Mouse (Mus musculus) MEL (cell line): ENCODE measurements at regions not wholly inside any gene's neighbourhood (a gene's known extent, or its start where the extent isn't known, plus 50 kb on each side); places are given as distances from the start of the nearest gene placed in this dataset.

Experiments used
- DNase-seq: peaks from one replicate; pipeline ENCODE4 v3.0.0; 2011; ENCODE audit warnings: low read depth, low spot score
- H3K27ac ChIP-seq: 2 replicates; pipeline ENCODE4 v1.5.1; 2012; ENCODE audit warnings: low read depth, mild to moderate bottlenecking, control low read depth, low read length, moderate library complexity; ENCODE audit not compliant: control insufficient read depth
- H3K27me3 ChIP-seq, 2 experiments: fragments of 150-350 bp in 1 of 2; sonication (generic) in 1 of 2; 2 replicates each; pipeline ENCODE4 v1.6.1; 2012; ENCODE audit warnings: low read length in 2 of 2, mild to moderate bottlenecking in 2 of 2, improper control_type of control experiment in 1 of 2, moderate library complexity in 1 of 2; ENCODE audit not compliant: insufficient read depth in 2 of 2, control insufficient read depth in 1 of 2
- H3K36me3 ChIP-seq, 2 experiments: 2 replicates each; pipeline ENCODE4 v1.6.1; 2012 to 2014; ENCODE audit warnings: low read length in 2 of 2, improper control_type of control experiment in 1 of 2, inconsistent platforms in 1 of 2, mild to moderate bottlenecking in 1 of 2; ENCODE audit not compliant: insufficient read depth in 2 of 2, control insufficient read depth in 1 of 2
- H3K4me1 ChIP-seq, 2 experiments: fragments of 150-350 bp in 1 of 2; sonication (generic) in 1 of 2; 2 replicates each; pipeline ENCODE4 v1.6.1; 2012; ENCODE audit warnings: low read length in 2 of 2, improper control_type of control experiment in 1 of 2, mild to moderate bottlenecking in 1 of 2; ENCODE audit not compliant: insufficient read depth in 2 of 2, control insufficient read depth in 1 of 2
- H3K4me3 ChIP-seq, 2 experiments: fragments of 150-350 bp in 1 of 2; sonication (generic) in 1 of 2; 2 replicates each; pipeline ENCODE4 v1.5.1; 2012; ENCODE audit warnings: low read depth in 2 of 2, low read length in 2 of 2, mild to moderate bottlenecking in 2 of 2, moderate library complexity in 2 of 2, control low read depth in 1 of 2, improper control_type of control experiment in 1 of 2; ENCODE audit not compliant: control insufficient read depth in 1 of 2, insufficient read depth in 1 of 2
- H3K79me2 ChIP-seq: 2 replicates; pipeline ENCODE4 v1.6.1; 2012; ENCODE audit warnings: mild to moderate bottlenecking, low read length, moderate library complexity; ENCODE audit not compliant: control insufficient read depth, poor library complexity, insufficient read depth
- H3K9ac ChIP-seq: 2 replicates; pipeline ENCODE4 v1.6.1; 2012; ENCODE audit warnings: low read depth, mild to moderate bottlenecking, control low read depth, low read length, moderate library complexity; ENCODE audit not compliant: control insufficient read depth, poor library complexity, severe bottlenecking
- H3K9me3 ChIP-seq: fragments of 150-350 bp; sonication (generic); replicated peaks from 2 replicates; pipeline ENCODE4 v1.6.1; 2012; ENCODE audit warnings: mild to moderate bottlenecking, low read length, improper control_type of control experiment, moderate library complexity; ENCODE audit not compliant: insufficient read depth
- BHLHE40 ChIP-seq: IDR thresholded peaks from 2 replicates; pipeline ENCODE4 v1.6.1; 2012; ENCODE audit warnings: low read depth, mild to moderate bottlenecking, inconsistent platforms, low read length, improper control_type of control experiment, borderline replicate concordance
- CHD1 ChIP-seq: IDR thresholded peaks from 2 replicates; pipeline ENCODE4 v1.6.1; 2012; ENCODE audit warnings: low read depth, mild to moderate bottlenecking, inconsistent platforms, low read length, improper control_type of control experiment
- CHD2 ChIP-seq: IDR thresholded peaks from 2 replicates; pipeline ENCODE4 v1.6.1; 2011; ENCODE audit warnings: low read length, improper control_type of control experiment
- CTCF ChIP-seq, 3 experiments: IDR thresholded peaks in 2 of 3; conservative IDR thresholded peaks in 1 of 3; 2 replicates each; pipeline ENCODE4 v1.5.1; 2011 to 2012; ENCODE audit warnings: low read length in 3 of 3, low read depth in 2 of 3, mild to moderate bottlenecking in 2 of 3, improper control_type of control experiment in 1 of 3, inconsistent platforms in 1 of 3, mixed read lengths in 1 of 3, moderate library complexity in 1 of 3; ENCODE audit not compliant: control insufficient read depth in 1 of 3, insufficient read depth in 1 of 3, poor library complexity in 1 of 3, severe bottlenecking in 1 of 3
- GABPA ChIP-seq: IDR thresholded peaks from 2 replicates; pipeline ENCODE4 v1.6.1; 2012; ENCODE audit warnings: low read depth, mild to moderate bottlenecking, inconsistent platforms, low read length, improper control_type of control experiment, moderate library complexity
- GATA1 ChIP-seq: IDR thresholded peaks from 2 replicates; pipeline ENCODE4 v1.6.1; 2011; ENCODE audit warnings: low read depth, low read length, improper control_type of control experiment
- KAT2A ChIP-seq: conservative IDR thresholded peaks from 2 replicates; pipeline ENCODE4 v1.6.1; 2012; ENCODE audit warnings: low read depth, low read length, improper control_type of control experiment, inconsistent platforms
- MAX ChIP-seq: IDR thresholded peaks from 2 replicates; pipeline ENCODE4 v1.6.1; 2011; ENCODE audit warnings: low read length, improper control_type of control experiment
- MAZ ChIP-seq: IDR thresholded peaks from 2 replicates; pipeline ENCODE4 v1.6.1; 2012; ENCODE audit warnings: low read depth, mild to moderate bottlenecking, inconsistent platforms, low read length, improper control_type of control experiment
- MEF2A ChIP-seq: IDR thresholded peaks from 2 replicates; pipeline ENCODE4 v1.6.1; 2014; ENCODE audit warnings: low read depth, mild to moderate bottlenecking, inconsistent platforms, low read length, improper control_type of control experiment; ENCODE audit not compliant: poor library complexity, insufficient replicate concordance, severe bottlenecking; ENCODE audit errors: extremely low read depth
- MXI1 ChIP-seq: IDR thresholded peaks from 2 replicates; pipeline ENCODE4 v1.6.1; 2011; ENCODE audit warnings: mild to moderate bottlenecking, low read depth, low read length, improper control_type of control experiment
- MYC ChIP-seq: IDR thresholded peaks from 2 replicates; pipeline ENCODE4 v1.6.1; 2011; ENCODE audit warnings: low read depth, mild to moderate bottlenecking, low read length, improper control_type of control experiment, moderate library complexity
- NRF1 ChIP-seq: IDR thresholded peaks from 2 replicates; pipeline ENCODE4 v1.6.1; 2014; ENCODE audit warnings: low read depth, mild to moderate bottlenecking, inconsistent platforms, low read length, improper control_type of control experiment, moderate library complexity; ENCODE audit not compliant: poor library complexity, insufficient read depth, severe bottlenecking
- POLR2AphosphoS2 ChIP-seq: IDR thresholded peaks from 2 replicates; pipeline ENCODE4 v1.6.1; 2011; ENCODE audit warnings: low read length, improper control_type of control experiment
- RCOR1 ChIP-seq: IDR thresholded peaks from 2 replicates; pipeline ENCODE4 v1.6.1; 2012; ENCODE audit warnings: low read depth, mild to moderate bottlenecking, inconsistent platforms, low read length, improper control_type of control experiment
- SIN3A ChIP-seq: IDR thresholded peaks from 2 replicates; pipeline ENCODE4 v1.6.1; 2012; ENCODE audit warnings: low read length, improper control_type of control experiment, inconsistent platforms
- UBTF ChIP-seq: IDR thresholded peaks from 2 replicates; pipeline ENCODE4 v1.6.1; 2012; ENCODE audit warnings: low read depth, mild to moderate bottlenecking, inconsistent platforms, low read length, improper control_type of control experiment, moderate library complexity, borderline replicate concordance; ENCODE audit not compliant: insufficient read depth
- USF1 ChIP-seq: IDR thresholded peaks from 2 replicates; pipeline ENCODE4 v1.6.1; 2014; ENCODE audit warnings: low read depth, mild to moderate bottlenecking, inconsistent platforms, low read length, improper control_type of control experiment, moderate library complexity
- USF2 ChIP-seq, 2 experiments: IDR thresholded peaks; 2 replicates each; pipeline ENCODE4 v1.6.1; 2011 to 2012; ENCODE audit warnings: improper control_type of control experiment in 2 of 2, low read length in 2 of 2, borderline replicate concordance in 1 of 2, inconsistent platforms in 1 of 2, low read depth in 1 of 2, mild to moderate bottlenecking in 1 of 2; ENCODE audit not compliant: insufficient read depth in 1 of 2
- ZC3H11A ChIP-seq: IDR thresholded peaks from 2 replicates; pipeline ENCODE4 v1.6.1; 2012; ENCODE audit warnings: low read depth, mild to moderate bottlenecking, inconsistent platforms, low read length, improper control_type of control experiment
- ZKSCAN1 ChIP-seq: IDR thresholded peaks from 2 replicates; pipeline ENCODE4 v1.6.1; 2012; ENCODE audit warnings: low read depth, mild to moderate bottlenecking, inconsistent platforms, low read length, improper control_type of control experiment, moderate library complexity

- H3K79me2 ChIP-seq: no peaks in the 10 kb centered on the region
- no peaks in the 10 kb centered on the region for H3K4me1 ChIP-seq
- no peak overlapping the region for H3K4me3 ChIP-seq
- no peaks in the 10 kb centered on the region for H3K36me3 ChIP-seq
- no peaks in the 10 kb centered on the region for H3K9me3 ChIP-seq
- no peak for DNase-seq
- H3K9ac ChIP-seq: no peak overlapping the region
- H3K27ac ChIP-seq: no peak overlapping the region
- TF ChIP-seq POLR2AphosphoS2 (no peak), MAZ (no peak), USF2 (IDR thresholded peaks at IDR 0.05; ENCODE audit: borderline replicate concordance in 1 of 2, insufficient read depth in 1 of 2, low read depth in 1 of 2, low read length in 2 of 2) (no peak), RCOR1 (no peak), KAT2A (no peak), MAX (no peak), NRF1 (no peak), GABPA (no peak), MEF2A (no peak), CHD2 (no peak), MXI1 (no peak), ZKSCAN1 (no peak), CHD1 (no peak), CTCF (IDR thresholded peaks at IDR 0.05 in 2 of 3, conservative IDR thresholded peaks at IDR 0.05 in 1 of 3; ENCODE audit: control insufficient read depth in 1 of 3, insufficient read depth in 1 of 3, low read depth in 2 of 3, low read length in 3 of 3, poor library complexity in 1 of 3, severe bottlenecking in 1 of 3) (no peak), BHLHE40 (no peak), SIN3A (no peak), USF1 (no peak), MYC (no peak), GATA1 (no peak)
- H3K27me3 ChIP-seq: no peaks in the 10 kb centered on the region
Measured at GRCm38 (mm10) chr11:64267547-64267946, 167.6 kb upstream of the Hs3st3a1 start.

GRCm38 (mm10) chr11:64253517-64254385 is 174.5 kb upstream of the Cox10 start:
- no peaks in the 10 kb centered on the region for H3K27me3 ChIP-seq
- H3K36me3 ChIP-seq: no peaks in the 10 kb centered on the region
- TF ChIP-seq ZC3H11A (no peak), MAZ (no peak), UBTF (no peak)
- H3K4me1 ChIP-seq: no peaks in the 10 kb centered on the region
- DNase-seq: no peak
- H3K79me2 ChIP-seq: no peaks in the 10 kb centered on the region
- no peak overlapping the region for H3K4me3 ChIP-seq
- no peak overlapping the region for H3K27ac ChIP-seq
- H3K9me3 ChIP-seq: no peaks in the 10 kb centered on the region
- H3K9ac ChIP-seq: no peak overlapping the region
